ENCODE assay signal across 15 mouse cellular contexts in the genomic region with DNA sequence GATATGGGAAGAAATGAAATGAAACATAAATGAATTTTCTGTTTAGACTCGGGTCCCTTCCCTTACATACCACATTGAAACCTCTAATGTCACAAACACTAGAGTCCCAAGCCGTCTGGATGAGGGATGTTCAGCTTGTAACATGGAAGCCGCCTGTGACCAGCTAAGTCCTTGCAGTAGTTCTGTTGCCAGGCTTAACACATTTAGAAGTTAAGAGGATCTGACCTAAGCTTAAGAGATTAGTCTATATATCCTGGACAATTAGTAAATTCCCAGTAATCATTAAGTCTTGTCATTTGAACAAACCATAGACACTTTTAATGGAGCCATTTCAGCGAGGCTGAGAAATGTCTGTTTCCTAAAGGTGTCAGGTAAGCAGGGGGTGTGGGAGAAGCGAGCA.
"Had no signal": no experiment of that assay in that cellular context is flagged by ENCODE, and none has a peak within 500 bp of the region (broad histone marks: within the 10 kb centered on the region; RNA-seq: fewer than 3 reads in every experiment).

No protein-coding gene starts in this region.

- H3K27me3 ChIP-seq: limb, embryonic 13.5 days; midbrain, embryonic 12.5 days; neural tube, embryonic 15.5 days had no signal

- H3K9ac ChIP-seq: limb, embryonic 13.5 days; midbrain, embryonic 12.5 days; neural tube, embryonic 15.5 days had no signal

- DNase-seq: kidney, adult 11 months; kidney, adult 9 months; kidney, postnatal 36 days; layer of hippocampus, adult 9-11 months; layer of hippocampus, postnatal 36 days; left cerebral cortex, postnatal 4 days; lung, adult 2 months; right cerebral cortex, adult 18-20 months; right cerebral cortex, postnatal 25 days; thymus, postnatal 4 days had no signal

- ATAC-seq: hindbrain, postnatal 0 days had no signal

- H3K4me2 ChIP-seq: limb, embryonic 13.5 days; midbrain, embryonic 12.5 days; neural tube, embryonic 15.5 days had no signal

- H3K36me3 ChIP-seq: limb, embryonic 13.5 days; midbrain, embryonic 12.5 days; neural tube, embryonic 15.5 days had no signal

- H3K27ac ChIP-seq: hindbrain, postnatal 0 days; kidney, postnatal 0 days; limb, embryonic 13.5 days; midbrain, embryonic 12.5 days; neural tube, embryonic 15.5 days had no signal

- H3K4me3 ChIP-seq: limb, embryonic 13.5 days; midbrain, embryonic 12.5 days; neural tube, embryonic 15.5 days had no signal

- H3K9me3 ChIP-seq: limb, embryonic 13.5 days; midbrain, embryonic 12.5 days; neural tube, embryonic 15.5 days had no signal
